Mouse (Mus musculus) midbrain, embryonic 11.5 days (tissue): ENCODE measurements around the gene Nmnat2. TPM values are rescaled to one million over a fixed set of nuclear protein-coding genes. Genes with fewer than 3 reads are reported as not detected.
A peak's percentile ranks its signal among the peaks of the same experiment; 100 is the strongest.

ENCODE experiments used
- ATAC-seq: fragments of 200-750 bp; cut with Nextera tagmentation; 2 replicates; pipeline ENCODE4 v1.8.0; 2017; ENCODE audit warnings: moderate TSS enrichment, moderate library complexity; ENCODE audit not compliant: low FRiP score
- DNase-seq: peaks from one replicate; pipeline ENCODE4 v3.0.0; 2015; ENCODE audit warnings: low spot score; ENCODE audit errors: missing footprints
- H3K27ac ChIP-seq: fragments of 300-500 bp; sonication (generic); 2 replicates; pipeline ENCODE4 v1.5.1; 2014; ENCODE audit warnings: low read depth, low read length
- H3K27me3 ChIP-seq: fragments of 300-500 bp; sonication (generic); 2 replicates; pipeline ENCODE4 v1.6.1; 2014; ENCODE audit warnings: mild to moderate bottlenecking, low read length, moderate library complexity, mixed read lengths; ENCODE audit not compliant: control insufficient read depth, insufficient read depth
- H3K36me3 ChIP-seq: fragments of 300-500 bp; sonication (generic); 2 replicates; pipeline ENCODE4 v1.6.1; 2014; ENCODE audit warnings: mild to moderate bottlenecking, low read length, moderate library complexity, mixed read lengths; ENCODE audit not compliant: control insufficient read depth, insufficient read depth
- H3K4me1 ChIP-seq: fragments of 300-500 bp; sonication (generic); 2 replicates; pipeline ENCODE4 v1.6.1; 2014; ENCODE audit warnings: low read length; ENCODE audit not compliant: control insufficient read depth, insufficient read depth
- H3K4me2 ChIP-seq: fragments of 300-500 bp; sonication (generic); 2 replicates; pipeline ENCODE4 v1.6.1; 2014; ENCODE audit warnings: mild to moderate bottlenecking, moderate library complexity
- H3K4me3 ChIP-seq: fragments of 300-500 bp; sonication (generic); 2 replicates; pipeline ENCODE4 v1.5.1; 2014; ENCODE audit warnings: low read depth, low read length
- H3K9ac ChIP-seq: fragments of 300-500 bp; sonication (generic); 2 replicates; pipeline ENCODE4 v1.6.1; 2014; ENCODE audit warnings: low read length
- H3K9me3 ChIP-seq: fragments of 300-500 bp; sonication (generic); 2 replicates; pipeline ENCODE4 v1.6.1; 2016; ENCODE audit warnings: low read length; ENCODE audit not compliant: control insufficient read depth
- WGBS: fragments of 180-500 bp; shearing (Covaris S2); extraction: QIAGEN DNeasy Blood & Tissue Kit; methylation state at CpG from one replicate; pipeline ENCODE4 v1.1.7; 2014; 5-methylcytosine and 5-hydroxymethylcytosine counted together
- polyA plus RNA-seq: library from polyadenylated mRNA; unstranded; fragments of >200 nt; fragmentation: Nextera tagmentation; extraction: Ambion mirVana; gene quantifications from 2 replicates; pipeline ENCODE4 v1.2.1, GENCODE M21; 2014

Nmnat2 gene
- polyA plus RNA-seq, 1 experiment from 2014 or later = 15.0 TPM

DNA sequence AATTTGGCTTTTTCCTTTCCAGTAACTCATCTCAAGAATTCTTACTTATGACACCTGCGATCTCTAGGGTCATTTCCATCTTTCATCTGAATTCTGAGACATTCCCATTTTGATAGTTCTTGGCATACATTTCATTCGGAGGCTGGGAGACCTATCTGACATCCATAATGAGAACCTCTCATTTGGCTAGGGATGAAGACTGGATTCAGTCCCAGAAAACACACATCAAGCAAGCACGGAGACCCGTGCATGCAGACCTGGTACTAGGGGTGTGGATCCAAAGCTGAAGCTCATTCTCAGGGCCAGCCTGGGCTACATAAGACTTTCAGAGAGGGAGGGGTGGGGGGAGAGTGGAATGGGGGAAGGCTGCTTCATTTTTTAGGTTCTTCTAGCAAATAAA lies 68.2 kb downstream of the Nmnat2 start:
- Histone ChIP-seq H3K36me3 (no peaks in the 10 kb centered on the region), H3K4me1 (peaks cover 5% of the 10 kb centered on the region; the same call in 1 of the 2 replicates), H3K4me2 (no peak overlapping the region), H3K4me3 (no peak overlapping the region), H3K27ac (no peak overlapping the region), H3K27me3 (no peaks in the 10 kb centered on the region), H3K9me3 (no peaks in the 10 kb centered on the region), H3K9ac (no peak overlapping the region)
- ATAC-seq = no peak
- WGBS = 86% methylated on average over 4 of the region's 4 CpGs
- DNase-seq = no peak

DNA sequence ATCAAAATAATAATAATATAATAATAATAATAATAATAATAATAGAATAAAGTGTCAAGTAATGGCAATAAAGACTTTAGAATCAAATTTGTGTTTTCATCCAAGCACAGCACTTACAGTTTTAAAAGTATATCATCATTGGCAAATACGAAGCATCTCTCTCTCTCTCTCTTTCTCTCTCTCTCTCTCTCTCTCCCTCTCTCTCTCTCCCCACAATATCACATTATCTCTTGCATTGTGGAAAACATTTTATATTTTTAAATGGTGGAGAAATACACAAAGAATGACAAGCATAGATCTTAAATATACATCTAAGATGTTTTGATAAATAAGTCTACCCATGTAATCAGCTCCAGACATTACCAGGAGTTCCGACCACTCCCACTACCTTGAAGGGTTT lies 69.1 kb downstream of the Nmnat2 start:
- H3K27me3 ChIP-seq = no peaks in the 10 kb centered on the region
- H3K36me3 ChIP-seq = no peaks in the 10 kb centered on the region
- WGBS = 97% methylated on average over 2 of the region's 2 CpGs
- H3K9me3 ChIP-seq = no peaks in the 10 kb centered on the region
- ATAC-seq = no peak
- DNase-seq = no peak
- H3K9ac ChIP-seq = no peak overlapping the region
- no peak overlapping the region for H3K4me3 ChIP-seq
- no peak overlapping the region for H3K27ac ChIP-seq
- H3K4me2 ChIP-seq = no peak overlapping the region
- peaks cover 5% of the 10 kb centered on the region; the same call in 1 of the 2 replicates for H3K4me1 ChIP-seq

DNA sequence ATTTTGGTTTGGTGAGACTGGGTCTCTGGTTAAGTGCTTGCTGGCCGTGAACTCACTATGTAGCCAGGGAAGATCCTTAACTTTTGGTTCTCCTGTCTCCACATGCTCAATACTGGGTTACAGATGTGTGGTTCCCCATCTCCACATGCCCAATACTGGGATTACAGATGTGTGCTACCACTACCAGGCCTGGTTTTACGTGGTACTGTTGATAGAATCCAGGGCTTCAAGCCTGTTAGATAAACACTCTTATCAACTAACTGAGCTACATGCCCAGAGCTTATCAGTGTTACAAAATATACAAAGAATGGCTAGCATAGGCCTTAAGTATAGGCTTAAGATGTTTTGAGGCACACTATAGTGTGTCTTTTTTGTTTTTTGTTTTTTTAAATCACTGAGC lies 69.7 kb downstream of the Nmnat2 start:
- Histone ChIP-seq H3K4me3 (no peak overlapping the region), H3K4me2 (no peak overlapping the region), H3K9me3 (no peaks in the 10 kb centered on the region), H3K36me3 (no peaks in the 10 kb centered on the region), H3K27me3 (no peaks in the 10 kb centered on the region), H3K4me1 (peaks cover 5% of the 10 kb centered on the region; the same call in 1 of the 2 replicates), H3K9ac (no peak overlapping the region), H3K27ac (no peak overlapping the region)
- ATAC-seq (no peak), DNase-seq (no peak)
- 78% methylated on average over 2 of the region's 2 CpGs for WGBS

DNA sequence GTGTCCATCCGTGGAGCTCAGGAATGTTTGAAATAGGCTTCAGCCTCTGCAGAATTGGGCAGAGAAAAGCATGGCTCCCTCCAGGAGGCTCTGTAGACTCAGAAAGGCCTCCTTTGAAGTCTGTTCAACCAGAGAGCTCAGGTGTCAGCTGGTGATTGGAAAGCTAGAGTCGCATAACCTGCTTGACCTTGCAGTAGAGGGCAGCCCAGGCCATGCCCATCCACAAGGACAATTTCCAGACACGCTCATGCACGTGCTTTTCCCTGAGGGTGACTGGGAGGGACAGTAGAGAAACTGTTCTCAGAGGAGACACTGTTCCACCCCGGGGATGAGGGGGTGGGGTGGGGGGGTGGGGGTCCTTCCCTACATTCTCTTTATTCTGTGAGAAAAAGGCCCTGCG lies 76.6 kb downstream of the Nmnat2 start:
- Histone ChIP-seq H3K4me2 (no peak overlapping the region), H3K27ac (no peak overlapping the region), H3K4me1 (peaks cover 11% of the 10 kb centered on the region), H3K27me3 (no peaks in the 10 kb centered on the region), H3K9me3 (no peaks in the 10 kb centered on the region), H3K36me3 (no peaks in the 10 kb centered on the region), H3K4me3 (no peak overlapping the region), H3K9ac (no peak overlapping the region)
- ATAC-seq (no peak), DNase-seq (no peak)
- 69% methylated on average over 6 of the region's 6 CpGs for WGBS

DNA sequence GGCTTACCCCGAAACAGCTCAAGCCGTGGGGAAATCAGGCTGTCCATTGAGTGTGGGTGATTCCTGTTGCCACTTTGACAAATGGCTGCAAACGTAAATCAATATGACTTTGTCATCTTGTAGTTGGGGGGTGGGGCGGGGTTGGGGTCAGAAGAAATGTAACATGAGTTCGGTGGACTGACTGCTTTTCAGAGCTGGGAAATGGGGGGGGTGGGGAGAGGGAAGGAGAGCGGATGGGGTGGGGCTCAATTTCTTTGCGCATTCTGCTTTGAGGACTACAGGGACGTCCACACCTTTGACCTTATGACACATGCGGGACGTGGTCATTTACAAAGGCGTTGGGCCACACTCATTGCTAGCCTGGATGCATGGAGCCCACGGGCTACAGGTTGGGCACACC lies 77.2 kb downstream of the Nmnat2 start:
- ATAC-seq (no peak), DNase-seq (no peak)
- Histone ChIP-seq H3K36me3 (no peaks in the 10 kb centered on the region), H3K9ac (no peak overlapping the region), H3K27ac (no peak overlapping the region), H3K9me3 (no peaks in the 10 kb centered on the region), H3K27me3 (no peaks in the 10 kb centered on the region), H3K4me2 (no peak overlapping the region), H3K4me1 (peaks cover 11% of the 10 kb centered on the region), H3K4me3 (no peak overlapping the region)
- 84% methylated on average over 12 of the region's 12 CpGs for WGBS

DNA sequence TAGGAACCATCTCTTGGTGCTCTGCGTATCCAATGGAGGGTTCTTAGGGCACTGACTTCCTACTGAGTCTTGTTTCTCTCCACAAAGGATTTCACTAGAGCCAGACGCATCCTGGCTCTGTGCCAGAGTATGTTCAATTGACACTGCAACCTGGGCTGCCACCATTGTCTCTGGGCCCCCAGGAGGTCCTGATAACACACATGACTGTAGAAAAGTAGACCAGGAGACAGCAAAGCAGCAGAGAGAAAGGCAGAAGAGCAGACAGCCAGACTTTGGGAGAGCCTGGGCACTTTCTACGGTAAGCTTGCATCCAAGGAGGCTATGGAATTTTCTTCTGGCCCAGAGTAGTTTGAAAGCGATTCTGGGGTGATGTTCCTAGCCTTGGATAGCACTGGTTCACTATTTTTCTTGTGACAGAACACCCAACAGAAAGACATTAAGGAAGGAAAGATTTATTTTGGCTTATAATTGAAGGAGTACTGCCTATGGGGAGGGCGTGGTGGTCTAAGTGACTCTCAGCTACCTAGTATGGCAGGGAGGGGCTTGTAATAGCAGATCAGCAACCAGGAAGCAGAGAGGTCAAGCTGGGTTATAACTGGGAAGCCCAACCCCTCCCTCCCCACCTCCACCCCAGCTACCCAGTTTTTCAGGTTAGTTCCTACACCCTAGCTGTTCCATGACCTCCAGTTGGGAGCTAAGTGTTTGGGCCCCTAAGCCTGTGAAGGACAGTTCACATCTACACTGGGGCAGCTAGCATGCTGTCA lies 78.5 kb downstream of the Nmnat2 start:
- Histone ChIP-seq H3K27ac (no peak overlapping the region), H3K4me1 (peaks cover 6% of the 10 kb centered on the region), H3K27me3 (no peaks in the 10 kb centered on the region), H3K4me3 (no peak overlapping the region), H3K9ac (no peak overlapping the region), H3K9me3 (no peaks in the 10 kb centered on the region), H3K36me3 (no peaks in the 10 kb centered on the region), H3K4me2 (no peak overlapping the region)
- WGBS = 63% methylated on average over 5 of the region's 5 CpGs
- no peak for ATAC-seq
- DNase-seq = no peak

DNA sequence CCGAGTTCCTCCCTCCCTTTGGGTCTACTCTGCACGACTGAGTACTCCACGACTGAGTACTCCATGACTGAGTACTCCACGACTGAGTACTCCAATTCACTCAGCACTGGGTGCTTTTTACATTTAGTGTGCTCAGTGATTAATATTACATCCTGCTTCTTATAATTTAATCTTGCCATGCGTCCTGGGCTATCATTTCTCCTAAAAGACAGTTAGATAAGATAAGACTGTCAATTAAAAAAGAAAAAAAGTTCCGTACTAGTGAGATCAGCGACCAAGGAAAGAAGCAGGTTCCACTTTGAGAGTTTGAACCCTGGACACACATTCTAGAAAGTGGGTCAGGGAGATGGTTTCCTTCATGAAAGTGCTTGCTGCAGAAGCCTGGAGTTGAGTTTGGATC lies 79.3 kb downstream of the Nmnat2 start:
- Histone ChIP-seq H3K27me3 (no peaks in the 10 kb centered on the region), H3K27ac (no peak overlapping the region), H3K4me2 (no peak overlapping the region), H3K4me1 (peaks cover 6% of the 10 kb centered on the region), H3K36me3 (no peaks in the 10 kb centered on the region), H3K4me3 (no peak overlapping the region), H3K9me3 (no peaks in the 10 kb centered on the region), H3K9ac (no peak overlapping the region)
- no peak for ATAC-seq
- DNase-seq = no peak
- WGBS = 79% methylated on average over 7 of the region's 7 CpGs

DNA sequence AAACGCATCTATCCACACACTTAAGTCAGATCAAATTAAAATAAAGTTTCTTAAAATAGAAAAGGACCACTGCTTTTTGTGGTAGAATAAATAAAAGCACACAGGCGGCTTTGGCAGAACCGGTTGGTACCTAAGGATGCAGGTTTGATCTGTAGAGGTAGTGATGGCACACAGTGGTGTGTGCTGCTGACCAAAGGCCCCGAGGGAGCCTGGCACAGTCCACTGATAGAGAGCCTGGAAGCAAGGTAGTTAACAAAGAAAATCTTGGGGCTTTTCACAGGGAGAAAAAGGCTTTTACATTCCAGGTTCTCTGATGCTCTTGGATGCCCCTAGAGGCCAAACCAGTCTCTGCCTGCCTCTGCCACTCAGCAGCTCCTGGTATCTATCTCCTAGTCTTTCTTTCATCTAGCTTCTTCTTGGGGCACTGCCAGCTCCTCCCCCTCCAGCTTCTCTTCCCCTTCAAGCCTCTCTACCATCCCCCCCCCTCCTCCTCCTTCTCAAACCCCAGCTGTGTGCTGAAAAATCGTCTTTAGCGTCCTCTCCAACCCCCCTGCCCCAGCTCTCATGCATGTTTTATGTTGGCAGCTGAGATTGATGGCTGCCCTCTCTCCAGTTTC lies 80.6 kb downstream of the Nmnat2 start:
- no peak overlapping the region for H3K4me3 ChIP-seq
- H3K36me3 ChIP-seq = no peaks in the 10 kb centered on the region
- WGBS = 39% methylated on average over 6 of the region's 6 CpGs
- H3K27me3 ChIP-seq = no peaks in the 10 kb centered on the region
- H3K27ac ChIP-seq = no peak overlapping the region
- H3K4me2 ChIP-seq = no peak overlapping the region
- no peaks in the 10 kb centered on the region for H3K9me3 ChIP-seq
- DNase-seq (peak; percentile 98), ATAC-seq (peak; percentile 43)
- peaks cover 9% of the 10 kb centered on the region for H3K4me1 ChIP-seq
- peak overlapping the region; percentile 27 for H3K9ac ChIP-seq
